Mouse (Mus musculus) CH12.LX (cell line): Measurements from ENCODE around the gene Mon1a. TPM values are rescaled to one million over a fixed set of nuclear protein-coding genes. Genes with fewer than 3 reads are reported as not detected.

Experiments
- DNase-seq: peaks from one replicate; pipeline ENCODE4 v3.0.0-alpha.2; 2013; ENCODE audit errors: extremely low read depth
- H3K27ac ChIP-seq: 2 replicates; pipeline ENCODE4 v1.5.1; 2012; ENCODE audit warnings: low read depth, mild to moderate bottlenecking, control low read depth, moderate library complexity; ENCODE audit not compliant: insufficient read depth
- H3K27me3 ChIP-seq: replicated peaks from 2 replicates; pipeline ENCODE3; 2012; ENCODE audit warnings: inconsistent platforms
- H3K36me3 ChIP-seq, 2 experiments: replicated peaks in 1 of 2; 2 replicates each; pipeline versions ENCODE3 to v1.6.1; 2012; ENCODE audit warnings: inconsistent platforms in 1 of 2, low read length in 1 of 2, mild to moderate bottlenecking in 1 of 2, mixed read lengths in 1 of 2, moderate library complexity in 1 of 2; ENCODE audit not compliant: control insufficient read depth in 1 of 2, insufficient read depth in 1 of 2
- H3K4me1 ChIP-seq, 2 experiments: 2 replicates each; pipeline ENCODE4 v1.6.1; 2012; ENCODE audit warnings: inconsistent platforms in 1 of 2, moderate library complexity in 1 of 2; ENCODE audit not compliant: insufficient read depth in 2 of 2, control insufficient read depth in 1 of 2
- H3K4me2 ChIP-seq: 2 replicates; pipeline ENCODE4 v1.6.1; 2012; ENCODE audit warnings: low read depth, mild to moderate bottlenecking, control low read depth; ENCODE audit not compliant: poor library complexity, insufficient read depth, severe bottlenecking
- H3K4me3 ChIP-seq, 3 experiments: fragments of 150-350 bp in 1 of 3; sonication (generic) in 1 of 3; replicated peaks in 1 of 3; 2 replicates each; pipeline versions ENCODE3 to v1.5.1; 2011 to 2012; ENCODE audit warnings: low read depth in 2 of 3, low read length in 2 of 3, mild to moderate bottlenecking in 2 of 3, moderate library complexity in 2 of 3, control low read depth in 1 of 3, improper control_type of control experiment in 1 of 3, inconsistent platforms in 1 of 3, mixed read lengths in 1 of 3; ENCODE audit not compliant: poor library complexity in 1 of 3
- H3K79me2 ChIP-seq: replicated peaks from 2 replicates; pipeline ENCODE4 v1.6.1; 2012; ENCODE audit warnings: mild to moderate bottlenecking, moderate library complexity; ENCODE audit not compliant: control insufficient read depth, poor library complexity, insufficient read depth, severe bottlenecking; ENCODE audit errors: extremely low read depth
- H3K9ac ChIP-seq: 2 replicates; pipeline ENCODE4 v1.6.1; 2012; ENCODE audit warnings: low read depth, mild to moderate bottlenecking, control low read depth, moderate library complexity; ENCODE audit not compliant: insufficient read depth
- H3K9me3 ChIP-seq: replicated peaks from 2 replicates; pipeline ENCODE3; 2012; ENCODE audit warnings: low read length, inconsistent platforms, mixed read lengths
- BHLHE40 ChIP-seq: IDR thresholded peaks from 2 replicates; pipeline ENCODE4 v1.6.1; 2011; ENCODE audit warnings: mild to moderate bottlenecking, low read depth, low read length, improper control_type of control experiment
- CHD1 ChIP-seq: IDR thresholded peaks from 2 replicates; pipeline ENCODE4 v1.6.1; 2012; ENCODE audit warnings: low read depth, low read length, improper control_type of control experiment, inconsistent platforms
- CTCF ChIP-seq, 2 experiments: IDR thresholded peaks in 1 of 2; conservative IDR thresholded peaks in 1 of 2; 2 replicates each; pipeline ENCODE4 v1.5.1; 2011 to 2012; ENCODE audit warnings: low read depth in 2 of 2, low read length in 2 of 2, improper control_type of control experiment in 1 of 2, inconsistent platforms in 1 of 2, mild to moderate bottlenecking in 1 of 2, moderate library complexity in 1 of 2
- GABPA ChIP-seq: IDR thresholded peaks from 2 replicates; pipeline ENCODE4 v1.6.1; 2012; ENCODE audit warnings: low read depth, low read length, improper control_type of control experiment, inconsistent platforms; ENCODE audit not compliant: insufficient replicate concordance
- IRF4 ChIP-seq: IDR thresholded peaks from 2 replicates; pipeline ENCODE4 v1.6.1; 2014; ENCODE audit warnings: low read depth, mild to moderate bottlenecking, inconsistent platforms, low read length, improper control_type of control experiment
- JUN ChIP-seq: IDR thresholded peaks from 2 replicates; pipeline ENCODE4 v1.6.1; 2011; ENCODE audit warnings: low read depth, mild to moderate bottlenecking, low read length, improper control_type of control experiment, moderate library complexity; ENCODE audit not compliant: insufficient read depth
- MAFK ChIP-seq: IDR thresholded peaks from 2 replicates; pipeline ENCODE4 v1.6.1; 2011; ENCODE audit warnings: low read length, improper control_type of control experiment; ENCODE audit not compliant: insufficient replicate concordance
- MAX ChIP-seq: IDR thresholded peaks from 2 replicates; pipeline ENCODE4 v1.6.1; 2011; ENCODE audit warnings: low read length, improper control_type of control experiment
- MAZ ChIP-seq: IDR thresholded peaks from 2 replicates; pipeline ENCODE4 v1.6.1; 2012; ENCODE audit warnings: low read depth, mild to moderate bottlenecking, inconsistent platforms, low read length, improper control_type of control experiment, moderate library complexity
- MXI1 ChIP-seq: IDR thresholded peaks from 2 replicates; pipeline ENCODE4 v1.6.1; 2011; ENCODE audit warnings: mild to moderate bottlenecking, low read depth, low read length, improper control_type of control experiment
- MYC ChIP-seq: IDR thresholded peaks from 2 replicates; pipeline ENCODE4 v1.6.1; 2011; ENCODE audit warnings: low read depth, mild to moderate bottlenecking, improper control_type of control experiment, low read length
- NRF1 ChIP-seq: IDR thresholded peaks from 2 replicates; pipeline ENCODE4 v1.6.1; 2014; ENCODE audit warnings: low read depth, mild to moderate bottlenecking, inconsistent platforms, low read length, improper control_type of control experiment, moderate library complexity
- PAX5 ChIP-seq: IDR thresholded peaks from 2 replicates; pipeline ENCODE4 v1.6.1; 2012; ENCODE audit warnings: low read length, inconsistent platforms, mixed read lengths
- POLR2AphosphoS2 ChIP-seq: IDR thresholded peaks from 2 replicates; pipeline ENCODE4 v1.6.1; 2011; ENCODE audit warnings: low read depth, low read length, improper control_type of control experiment
- RCOR1 ChIP-seq: conservative IDR thresholded peaks from 2 replicates; pipeline ENCODE4 v1.6.1; 2012; ENCODE audit warnings: low read depth, mild to moderate bottlenecking, inconsistent platforms, low read length, improper control_type of control experiment
- TBP ChIP-seq: conservative IDR thresholded peaks from 2 replicates; pipeline ENCODE4 v1.6.1; 2011; ENCODE audit warnings: low read depth, low read length, improper control_type of control experiment
- TCF12 ChIP-seq: IDR thresholded peaks from 2 replicates; pipeline ENCODE4 v1.6.1; 2014; ENCODE audit warnings: low read depth, mild to moderate bottlenecking, inconsistent platforms, low read length, improper control_type of control experiment
- USF2 ChIP-seq: conservative IDR thresholded peaks from 2 replicates; pipeline ENCODE4 v1.6.1; 2011; ENCODE audit warnings: low read depth, low read length, improper control_type of control experiment
- ZC3H11A ChIP-seq: IDR thresholded peaks from 2 replicates; pipeline ENCODE4 v1.6.1; 2012; ENCODE audit warnings: low read depth, mild to moderate bottlenecking, inconsistent platforms, low read length, improper control_type of control experiment
- ZKSCAN1 ChIP-seq: IDR thresholded peaks from 2 replicates; pipeline ENCODE4 v1.6.1; 2012; ENCODE audit warnings: low read depth, inconsistent platforms, low read length, improper control_type of control experiment, borderline replicate concordance
- ZMIZ1 ChIP-seq: IDR thresholded peaks from 2 replicates; pipeline ENCODE4 v1.6.1; 2012; ENCODE audit warnings: low read depth, mild to moderate bottlenecking, inconsistent platforms, low read length, improper control_type of control experiment
- ZNF384 ChIP-seq: IDR thresholded peaks from 2 replicates; pipeline ENCODE4 v1.6.1; 2012; ENCODE audit warnings: low read depth, low read length, improper control_type of control experiment, inconsistent platforms
- dilution Hi-C: fragments of 300-500 bp; cut with MboI; formaldehyde crosslinking; loops from 2 replicates; pipeline ENCODE4 v1.14.3; 2020; ENCODE audit warnings: low sequenced_read_pairs; ENCODE audit not compliant: extremely low pct_unique_long_range_greater_than_20kb, extremely low pct_ligation_motif_present
- in situ Hi-C: fragments of 300-500 bp; cut with MboI; formaldehyde crosslinking; loops from 3 replicates; pipeline ENCODE4 v1.14.3; 2019; ENCODE audit warnings: low sequenced_read_pairs, low pct_ligation_motif_present, low pct_unique_long_range_greater_than_20kb, mixed read lengths
- polyA plus RNA-seq: library from polyadenylated mRNA; unstranded; fragments of >175 nt; gene quantifications from 2 replicates; pipeline ENCODE4 v1.2.1, GENCODE M21; 2012; ENCODE audit warnings: low read depth; ENCODE audit not compliant: insufficient read length
- total RNA-seq, 2 experiments: library from RNA; depleted of rRNA; stranded (reverse); fragments of 300-350 nt in 1 of 2; fragments of >200 nt in 1 of 2; gene quantifications; 2 replicates each; pipeline ENCODE4 v1.2.3; 2012 to 2014

Mon1a gene
- total and polyA plus RNA-seq, 3 experiments = 13.6 to 19.5 (median 15.3) TPM

- H3K9ac ChIP-seq = no peak overlapping the region
- dilution Hi-C loops = no loop called here
- in situ Hi-C loops = no loop called here
- peaks cover 18 to 52% of the 10 kb centered on the region in 2 experiments for H3K36me3 ChIP-seq
- H3K27ac ChIP-seq = no peak overlapping the region
- TF ChIP-seq PAX5 (no peak), USF2 (no peak), TBP (no peak), MYC (no peak), ZMIZ1 (no peak), MAFK (no peak), MAZ (no peak), CTCF (conservative IDR thresholded peaks at IDR 0.05 in 1 of 2, IDR thresholded peaks at IDR 0.05 in 1 of 2; ENCODE audit: low read depth in 2 of 2, low read length in 2 of 2) (no peak), ZKSCAN1 (no peak), ZC3H11A (no peak), GABPA (no peak), MXI1 (no peak), CHD1 (no peak), ZNF384 (no peak), BHLHE40 (no peak), TCF12 (no peak), IRF4 (no peak), POLR2AphosphoS2 (no peak), MAX (no peak)
- no peaks in the 10 kb centered on the region for H3K4me1 ChIP-seq
- no peaks in the 10 kb centered on the region for H3K9me3 ChIP-seq
- peaks cover 30% of the 10 kb centered on the region for H3K79me2 ChIP-seq
- H3K27me3 ChIP-seq = no peaks in the 10 kb centered on the region
- no peak for DNase-seq
- H3K4me2 ChIP-seq = no peak overlapping the region
- H3K4me3 ChIP-seq = no peak overlapping the region
Observed at GRCm38 (mm10) chr9:107858343-107858742, 29.6 kb upstream of the Mon1a start.

- in situ Hi-C loops (no loop called here), dilution Hi-C loops (no loop called here)
- Histone ChIP-seq H3K4me2 (no peak overlapping the region), H3K9ac (no peak overlapping the region), H3K27ac (no peak overlapping the region), H3K79me2 (peaks cover 54% of the 10 kb centered on the region), H3K27me3 (no peaks in the 10 kb centered on the region), H3K4me1 (peaks cover 0 to 2% of the 10 kb centered on the region in 2 experiments; a peak in 1 of 4 replicates), H3K9me3 (peaks cover 11% of the 10 kb centered on the region), H3K4me3 (no peak overlapping the region), H3K36me3 (peaks cover 4 to 49% of the 10 kb centered on the region in 2 experiments)
- TF ChIP-seq ZNF384 = no peak
- TF ChIP-seq TBP = no peak
- no peak for TF ChIP-seq NRF1
- TF ChIP-seq RCOR1 = no peak
- no peak for TF ChIP-seq JUN
- no peak for DNase-seq
Observed at GRCm38 (mm10) chr9:107864493-107864892, 23.5 kb upstream of the Mon1a start.
